Comparison of ENCODE assay signal across 7 mouse cellular contexts in genomic region chr3:105705061-105705549, GRCm38 (mm10). TPM values are rescaled to one million over a fixed set of nuclear protein-coding genes. Genes with fewer than 3 reads are reported as not detected.
DNase-seq lines count a peak whose midpoint lies in the region; ATAC-seq and TF ChIP-seq lines count a peak whose summit lies in the region.

No protein-coding gene starts in this region.

- H3K27ac ChIP-seq in midbrain, embryonic 12.5 days (replicated peaks), result no peak overlapping the region
- no peak overlapping the region for H3K27ac ChIP-seq in spleen, adult 2 months (ENCODE audit: insufficient read depth, low read length)

- peak overlapping the region; percentile 48 for H3K4me3 ChIP-seq in midbrain, embryonic 12.5 days
- H3K4me3 ChIP-seq in spleen, adult 2 months (ENCODE audit: extremely low read depth, insufficient read depth, insufficient read length), result peak overlapping the region; percentile 75

- TF ChIP-seq POLR2A in spleen, adult 2 months (IDR thresholded peaks at IDR 0.05; ENCODE audit: low read depth, low read length), result no peak

- peak overlapping the region; percentile 86 for H3K4me2 ChIP-seq in midbrain, embryonic 12.5 days (replicated peaks)

- TF ChIP-seq CTCF in spleen, adult 2 months (IDR thresholded peaks at IDR 0.05; ENCODE audit: extremely low read depth, insufficient read depth, insufficient read length, insufficient replicate concordance), result no peak

- peak; percentile 32 for ATAC-seq in inflammation-experienced regulatory T-cells, adult 6 months
- peak; percentile 62 for ATAC-seq in midbrain, embryonic 12.5 days (ENCODE audit: low FRiP score, low read depth)

- peak overlapping the region; percentile 63 for H3K9ac ChIP-seq in midbrain, embryonic 12.5 days (replicated peaks)

- no peaks in the 10 kb centered on the region for H3K36me3 ChIP-seq in midbrain, embryonic 12.5 days
- no peaks in the 10 kb centered on the region for H3K36me3 ChIP-seq in spleen, adult 2 months (ENCODE audit: control insufficient read depth, insufficient read depth, low read length)

- peaks cover 56% of the 10 kb centered on the region for H3K27me3 ChIP-seq in midbrain, embryonic 12.5 days
- no peaks in the 10 kb centered on the region for H3K27me3 ChIP-seq in spleen, adult 2 months (ENCODE audit: control insufficient read depth, insufficient read depth, low read length)

- WGBS in midbrain, embryonic 12.5 days, result under 1% methylated on average over 28 of the region's 28 CpGs
- under 1% methylated on average over 28 of the region's 28 CpGs for WGBS in spleen, adult 2 months

- peaks cover 22% of the 10 kb centered on the region for H3K4me1 ChIP-seq in midbrain, embryonic 12.5 days
- peaks cover 7% of the 10 kb centered on the region for H3K4me1 ChIP-seq in spleen, adult 2 months (ENCODE audit: control insufficient read depth, insufficient read depth, insufficient read length)

- intact Hi-C loops in left cerebral cortex, postnatal 4 days (cut with DNase I), result no loop called here

- DNase-seq in ZHBTc4 (ENCODE audit: low read depth, low spot score), result peak; percentile 38
- peak; percentile 82 to 87 for DNase-seq in cerebellum, postnatal 14 days
- DNase-seq in gastrocnemius, adult 18-20 months (ENCODE audit: low spot score), result peak; percentile 64
- peak; percentile 91 for DNase-seq in left cerebral cortex, postnatal 4 days
- peak in 1 of 2 experiments; percentile 15 for DNase-seq in spleen, adult 2 months (ENCODE audit: low read depth in 1 of 2, low spot score in 2 of 2)

- H3K9me3 ChIP-seq in midbrain, embryonic 12.5 days, result no peaks in the 10 kb centered on the region

RNA-seq across cellular contexts. Expression of gene Inka2, which starts 0.7 kb away (rescaled TPM):
- 1 to 10 TPM; 2.4 to 2.7 TPM for total RNA-seq in gastrocnemius, adult 18-20 months (2021)
- 1 to 10 TPM; 1.5 to 2.0 (median 1.8) TPM for polyA plus RNA-seq in inflammation-experienced regulatory T-cells, adult 6 months (2017; shearing (Covaris generic))
- 10 to 100 TPM; 14.7 to 15.5 TPM for total RNA-seq in left cerebral cortex, postnatal 4 days (2021)
- 1.3 and 1.5 TPM in 2 replicates for polyA plus RNA-seq in midbrain, embryonic 12.5 days (2016; fragmentation: Nextera tagmentation; extraction: Ambion mirVana)
- polyA plus RNA-seq in spleen, adult 2 months (2012; rRNA removed), result 0.66 and 0.68 TPM in 2 replicates

RNA-seq across cellular contexts. Expression of gene Ddx20, which starts 17.7 kb away (rescaled TPM):
- 10 to 100 TPM in 1 of 2 experiments, 1 to 10 TPM in 1; 8.7 to 11.0 TPM for total RNA-seq in gastrocnemius, adult 18-20 months (2021)
- 10 to 100 TPM in 2 of 3 experiments, 1 to 10 TPM in 1; 9.9 to 16.3 (median 13.4) TPM for polyA plus RNA-seq in inflammation-experienced regulatory T-cells, adult 6 months (2017; shearing (Covaris generic))
- total RNA-seq in left cerebral cortex, postnatal 4 days (2021), result 10 to 100 TPM; 15.3 to 16.3 TPM
- polyA plus RNA-seq in midbrain, embryonic 12.5 days (2016; fragmentation: Nextera tagmentation; extraction: Ambion mirVana), result 39.7 and 42.4 TPM in 2 replicates
- 10.7 and 35.7 TPM in 2 replicates for polyA plus RNA-seq in spleen, adult 2 months (2012; rRNA removed)
